Mouse (Mus musculus): ENCODE data around the gene Olfr90.

DNA sequence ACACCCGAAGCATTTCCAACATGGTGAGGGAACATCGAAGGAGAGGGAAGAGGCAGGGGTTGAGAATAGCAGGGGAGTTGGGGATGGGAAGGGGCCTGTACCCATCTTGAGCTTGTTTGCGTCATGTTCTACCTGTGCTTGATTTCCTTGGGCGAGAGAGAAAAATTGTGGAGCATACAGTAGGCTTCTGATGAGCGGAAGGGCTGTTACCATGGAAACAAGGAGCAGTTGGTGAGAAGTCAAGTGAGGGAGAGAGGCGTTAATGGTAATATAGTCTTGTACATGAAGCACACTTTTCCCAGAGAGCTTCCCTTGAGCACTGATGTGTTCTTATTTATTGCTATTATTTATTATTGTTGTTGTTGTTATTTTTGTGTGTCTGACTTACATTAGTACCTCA lies 31.3 kb downstream of the Olfr90 start:
- TF ChIP-seq CTCF (IDR thresholded peaks at IDR 0.05) (no peak), EP300 (IDR thresholded peaks at IDR 0.05) (no peak)

Measured in lung, postnatal 0 days (tissue).